Mouse (Mus musculus) liver, postnatal 0 days (tissue): ENCODE measurements around the gene Psma1. TPM values are rescaled to one million over a fixed set of nuclear protein-coding genes. Genes with fewer than 3 reads are reported as not detected.
A peak's percentile ranks its signal among the peaks of the same experiment; 100 is the strongest.

Experiments used
- ATAC-seq: fragments of 200-750 bp; cut with Nextera tagmentation; 2 replicates; pipeline ENCODE4 v1.8.0; 2017; ENCODE audit warnings: mild to moderate bottlenecking, moderate library complexity
- DNase-seq: peaks from one replicate; pipeline ENCODE4 v3.0.0-alpha.2; 2016
- H3K27ac ChIP-seq: fragments of 300-500 bp; sonication (generic); 2 replicates; pipeline ENCODE4 v1.5.1; 2014; ENCODE audit warnings: antibody characterized with exemption, moderate library complexity, mild to moderate bottlenecking, low read depth
- H3K27me3 ChIP-seq: fragments of 300-500 bp; sonication (generic); 2 replicates; pipeline ENCODE4 v1.6.1; 2014; ENCODE audit warnings: low read length, control low read depth, mixed read lengths; ENCODE audit not compliant: insufficient read depth
- H3K36me3 ChIP-seq: fragments of 300-500 bp; sonication (generic); replicated peaks from 2 replicates; pipeline ENCODE4 v1.6.1; 2014; ENCODE audit warnings: mild to moderate bottlenecking, control low read depth, low read length, moderate library complexity, mixed read lengths; ENCODE audit not compliant: insufficient read depth
- H3K4me1 ChIP-seq: fragments of 300-500 bp; sonication (generic); 2 replicates; pipeline ENCODE4 v1.6.1; 2014; ENCODE audit warnings: antibody characterized with exemption, mild to moderate bottlenecking, control low read depth; ENCODE audit not compliant: insufficient read depth
- H3K4me2 ChIP-seq: fragments of 300-500 bp; sonication (generic); 2 replicates; pipeline ENCODE4 v1.6.1; 2014; ENCODE audit warnings: low read depth, mild to moderate bottlenecking, low read length, moderate library complexity, mixed read lengths
- H3K4me3 ChIP-seq: fragments of 300-500 bp; sonication (generic); 2 replicates; pipeline ENCODE4 v1.5.1; 2014; ENCODE audit warnings: low read depth, low read length
- H3K9ac ChIP-seq: fragments of 300-500 bp; sonication (generic); replicated peaks from 2 replicates; pipeline ENCODE4 v1.6.1; 2014; ENCODE audit warnings: mild to moderate bottlenecking, moderate library complexity
- H3K9me3 ChIP-seq: fragments of 300-500 bp; sonication (generic); 2 replicates; pipeline ENCODE4 v1.6.1; 2016; ENCODE audit warnings: mild to moderate bottlenecking, control low read depth, low read length, mixed read lengths
- CTCF ChIP-seq: sonication (generic); IDR thresholded peaks from 2 replicates; pipeline ENCODE4 v1.5.1; 2016; ENCODE audit warnings: antibody characterized with exemption, low read depth
- EP300 ChIP-seq: IDR thresholded peaks from 2 replicates; pipeline ENCODE4 v1.6.1; 2016; ENCODE audit warnings: antibody characterized with exemption, low read depth, mild to moderate bottlenecking
- WGBS: fragments of 180-500 bp; shearing (Covaris S2); extraction: QIAGEN DNeasy Blood & Tissue Kit; methylation state at CpG from one replicate; pipeline ENCODE4 v1.1.7; 2014; ENCODE audit not compliant: insufficient replicate concordance; 5-methylcytosine and 5-hydroxymethylcytosine counted together
- polyA plus RNA-seq: library from polyadenylated mRNA; unstranded; fragments of >200 nt; fragmentation: Nextera tagmentation; extraction: Ambion mirVana; gene quantifications from 2 replicates; pipeline ENCODE4 v1.2.1, GENCODE M21; 2015

Psma1 gene
- polyA plus RNA-seq, 1 experiment from 2014 or later, result 170 TPM

GRCm38 (mm10) chr7:114317389-114317792 is 41.5 kb upstream of the Psma1 start:
- Histone ChIP-seq H3K27me3 (no peaks in the 10 kb centered on the region), H3K4me2 (peak overlapping the region; percentile 13; the same call in 1 of the 2 replicates), H3K4me3 (no peak overlapping the region), H3K27ac (peak overlapping the region; percentile 91), H3K4me1 (peaks cover 21% of the 10 kb centered on the region), H3K9ac (no peak overlapping the region), H3K36me3 (no peaks in the 10 kb centered on the region), H3K9me3 (no peaks in the 10 kb centered on the region)
- peak; percentile 73 for ATAC-seq
- DNase-seq, result peak; percentile 47
- 24% methylated on average over 5 of the region's 5 CpGs for WGBS
- TF ChIP-seq CTCF (no peak), EP300 (peak; percentile 64; the same call in 1 of the 2 replicates)

GRCm38 (mm10) chr7:114316361-114316871 is 40.5 kb upstream of the Psma1 start:
- DNase-seq, result no peak
- H3K4me3 ChIP-seq, result no peak overlapping the region
- no peaks in the 10 kb centered on the region for H3K36me3 ChIP-seq
- H3K27ac ChIP-seq, result peak overlapping the region; percentile 91
- no peaks in the 10 kb centered on the region for H3K9me3 ChIP-seq
- H3K9ac ChIP-seq, result no peak overlapping the region
- H3K4me2 ChIP-seq, result 0 out of 2 replicates have a peak overlapping the region, but pooled peaks have one; percentile 13
- 44% methylated on average over 5 of the region's 5 CpGs for WGBS
- no peaks in the 10 kb centered on the region for H3K27me3 ChIP-seq
- no peak for TF ChIP-seq CTCF
- H3K4me1 ChIP-seq, result peaks cover 19% of the 10 kb centered on the region
- ATAC-seq, result peak; percentile 47

GRCm38 (mm10) chr7:114311209-114311608 is 35.3 kb upstream of the Psma1 start:
- Histone ChIP-seq H3K27me3 (no peaks in the 10 kb centered on the region), H3K27ac (no peak overlapping the region), H3K9me3 (no peaks in the 10 kb centered on the region), H3K4me1 (peaks cover 9% of the 10 kb centered on the region; the same call in 1 of the 2 replicates), H3K4me3 (no peak overlapping the region), H3K9ac (no peak overlapping the region; the same call in 1 of the 2 replicates), H3K36me3 (no peaks in the 10 kb centered on the region), H3K4me2 (peak overlapping the region; percentile 16; the same call in 1 of the 2 replicates)
- TF ChIP-seq CTCF, result no peak
- TF ChIP-seq EP300, result no peak
- ATAC-seq, result peak; percentile 97
- DNase-seq, result peak; percentile 79
- WGBS, result 61% methylated on average over 5 of the region's 5 CpGs

- Histone ChIP-seq H3K4me1 (peaks cover 5% of the 10 kb centered on the region; the same call in 1 of the 2 replicates), H3K27me3 (no peaks in the 10 kb centered on the region), H3K36me3 (no peaks in the 10 kb centered on the region), H3K4me3 (no peak overlapping the region), H3K27ac (0 out of 2 replicates have a peak overlapping the region, but pooled peaks have one; percentile 24), H3K4me2 (no peak overlapping the region), H3K9me3 (no peaks in the 10 kb centered on the region), H3K9ac (no peak overlapping the region)
- DNase-seq (no peak), ATAC-seq (no peak)
- WGBS, result 32% methylated on average over 4 of the region's 4 CpGs
- no peak for TF ChIP-seq EP300
- no peak for TF ChIP-seq CTCF
Observed at GRCm38 (mm10) chr7:114309020-114309419, 33.1 kb upstream of the Psma1 start.

GRCm38 (mm10) chr7:114301293-114301782 is 25.4 kb upstream of the Psma1 start:
- H3K4me3 ChIP-seq, result no peak overlapping the region
- H3K27ac ChIP-seq, result peak overlapping the region; percentile 51; the same call in 1 of the 2 replicates
- ATAC-seq (peak; percentile 64), DNase-seq (peak; percentile 30)
- H3K9ac ChIP-seq, result no peak overlapping the region
- H3K4me1 ChIP-seq, result peaks cover 3% of the 10 kb centered on the region; the same call in 1 of the 2 replicates
- no peaks in the 10 kb centered on the region for H3K36me3 ChIP-seq
- H3K27me3 ChIP-seq, result no peaks in the 10 kb centered on the region
- WGBS, result 27% methylated on average over 4 of the region's 4 CpGs
- TF ChIP-seq EP300 (no peak), CTCF (no peak)
- H3K9me3 ChIP-seq, result no peaks in the 10 kb centered on the region
- no peak overlapping the region for H3K4me2 ChIP-seq

GRCm38 (mm10) chr7:114300782-114301181 is 24.9 kb upstream of the Psma1 start:
- 72% methylated on average over 2 of the region's 2 CpGs for WGBS
- no peaks in the 10 kb centered on the region for H3K36me3 ChIP-seq
- peak overlapping the region; percentile 51; the same call in 1 of the 2 replicates for H3K27ac ChIP-seq
- no peaks in the 10 kb centered on the region for H3K9me3 ChIP-seq
- DNase-seq, result no peak
- ATAC-seq, result no peak; the same call in 1 of the 2 replicates
- no peak overlapping the region for H3K9ac ChIP-seq
- TF ChIP-seq CTCF, result no peak
- no peak for TF ChIP-seq EP300
- no peak overlapping the region for H3K4me3 ChIP-seq
- H3K27me3 ChIP-seq, result no peaks in the 10 kb centered on the region
- H3K4me2 ChIP-seq, result no peak overlapping the region
- peaks cover 3% of the 10 kb centered on the region; the same call in 1 of the 2 replicates for H3K4me1 ChIP-seq
